Mouse (Mus musculus): ENCODE measurements around the gene Fbxo34. TPM values are rescaled to one million over a fixed set of nuclear protein-coding genes. Genes with fewer than 3 reads are reported as not detected.

Gene Fbxo34
- polyA plus RNA-seq, 1 experiment from 2014 or later = 26.4 TPM

DNA sequence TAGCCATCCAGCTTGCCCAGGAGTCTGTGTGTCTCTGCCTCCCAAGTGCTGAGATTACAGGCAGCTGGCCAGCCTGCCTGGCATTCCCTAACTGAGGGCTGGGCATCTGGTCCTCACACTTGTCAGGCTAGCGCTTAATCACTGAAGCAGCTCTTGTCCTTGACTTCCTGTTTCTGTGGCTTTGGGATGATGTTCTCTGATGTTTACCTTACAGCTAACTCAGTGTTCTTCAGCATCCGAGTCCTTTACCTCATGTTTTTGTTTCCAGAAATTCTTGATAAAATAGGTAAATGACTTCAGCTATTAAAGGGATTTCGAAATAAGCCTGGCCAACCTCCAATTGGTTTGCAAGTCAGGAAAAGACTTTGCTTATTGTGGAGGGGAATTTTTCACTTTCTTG is 53.8 kb downstream of the Fbxo34 start:
- Histone ChIP-seq H3K9me3 (no peaks in the 10 kb centered on the region), H3K4me2 (replicated peaks) (no peak overlapping the region), H3K4me3 (no peak overlapping the region), H3K9ac (replicated peaks) (no peak overlapping the region), H3K27me3 (no peaks in the 10 kb centered on the region), H3K4me1 (no peaks in the 10 kb centered on the region), H3K36me3 (no peaks in the 10 kb centered on the region; the same call in 1 of the 2 replicates), H3K27ac (replicated peaks) (no peak overlapping the region)
- 96% methylated on average over 3 of the region's 3 CpGs for WGBS
- no peak for ATAC-seq (ENCODE audit: low FRiP score, low read depth)

DNA sequence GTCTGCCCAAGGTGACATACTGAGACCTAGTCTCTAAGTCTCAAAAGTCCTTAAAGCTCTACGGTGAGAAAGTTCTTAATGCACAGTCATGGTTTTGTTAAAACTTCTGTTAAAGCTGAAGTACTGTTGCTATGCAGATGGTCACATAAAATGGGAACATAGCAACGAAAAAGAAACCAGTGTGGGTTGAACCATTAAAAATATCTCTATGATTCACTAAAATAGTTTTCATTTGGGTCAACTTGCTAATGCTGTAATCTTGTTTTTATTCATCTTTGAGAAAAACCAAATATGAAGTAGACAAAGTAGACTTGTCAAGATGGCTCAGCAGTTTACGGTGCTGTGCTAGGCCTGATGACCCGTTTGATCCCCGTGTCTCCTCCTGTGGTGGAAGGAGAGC is 56.5 kb downstream of the Fbxo34 start:
- Histone ChIP-seq H3K4me3 (no peak overlapping the region), H3K36me3 (no peaks in the 10 kb centered on the region; the same call in 1 of the 2 replicates), H3K4me1 (no peaks in the 10 kb centered on the region), H3K9me3 (no peaks in the 10 kb centered on the region), H3K9ac (replicated peaks) (no peak overlapping the region), H3K27me3 (no peaks in the 10 kb centered on the region), H3K27ac (replicated peaks) (no peak overlapping the region), H3K4me2 (replicated peaks) (no peak overlapping the region)
- ATAC-seq (ENCODE audit: low FRiP score, low read depth) = no peak
- 94% methylated on average over 5 of the region's 5 CpGs for WGBS

- ATAC-seq (ENCODE audit: low FRiP score, low read depth) = no peak
- Histone ChIP-seq H3K27me3 (no peaks in the 10 kb centered on the region), H3K4me2 (replicated peaks) (no peak overlapping the region), H3K4me1 (no peaks in the 10 kb centered on the region), H3K9me3 (no peaks in the 10 kb centered on the region), H3K4me3 (no peak overlapping the region), H3K9ac (replicated peaks) (no peak overlapping the region), H3K36me3 (no peaks in the 10 kb centered on the region; the same call in 1 of the 2 replicates), H3K27ac (replicated peaks) (no peak overlapping the region)
Observed at GRCm38 (mm10) chr14:47508035-47508434, 57.8 kb downstream of the Fbxo34 start.

DNA sequence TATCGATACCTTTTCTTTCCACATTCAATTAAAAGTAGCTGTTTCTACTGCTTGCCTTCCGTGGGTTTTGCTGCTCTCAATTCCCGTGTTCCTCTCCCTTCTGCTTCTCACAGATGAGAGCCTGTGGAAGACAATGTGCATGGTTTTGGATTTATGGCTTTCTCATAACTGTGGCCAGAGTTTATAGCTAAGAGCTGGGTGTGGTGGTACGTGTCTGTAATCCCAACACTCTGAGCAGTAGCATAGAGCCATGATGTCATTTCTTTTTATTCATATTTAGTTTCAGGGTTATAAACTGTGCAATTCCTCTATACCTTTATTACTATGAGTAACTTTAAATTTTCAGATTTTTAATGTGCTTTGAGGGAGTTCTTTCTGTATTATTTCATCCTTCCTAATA is 60.0 kb downstream of the Fbxo34 start:
- H3K27ac ChIP-seq (replicated peaks) = no peak overlapping the region
- WGBS = 94% methylated on average over 4 of the region's 4 CpGs
- H3K36me3 ChIP-seq = no peaks in the 10 kb centered on the region
- no peak overlapping the region for H3K4me2 ChIP-seq (replicated peaks)
- no peak for ATAC-seq (ENCODE audit: low FRiP score, low read depth)
- H3K4me1 ChIP-seq = no peaks in the 10 kb centered on the region
- H3K4me3 ChIP-seq = no peak overlapping the region
- no peaks in the 10 kb centered on the region for H3K9me3 ChIP-seq
- H3K27me3 ChIP-seq = no peaks in the 10 kb centered on the region
- H3K9ac ChIP-seq (replicated peaks) = no peak overlapping the region

GRCm38 (mm10) chr14:47513606-47514005 is 63.4 kb downstream of the Fbxo34 start:
- H3K27ac ChIP-seq (replicated peaks) = no peak overlapping the region
- 88% methylated on average over 3 of the region's 3 CpGs for WGBS
- no peaks in the 10 kb centered on the region for H3K27me3 ChIP-seq
- H3K9me3 ChIP-seq = no peaks in the 10 kb centered on the region
- no peak overlapping the region for H3K4me3 ChIP-seq
- no peaks in the 10 kb centered on the region for H3K36me3 ChIP-seq
- no peak overlapping the region for H3K9ac ChIP-seq (replicated peaks)
- ATAC-seq (ENCODE audit: low FRiP score, low read depth) = no peak
- no peak overlapping the region for H3K4me2 ChIP-seq (replicated peaks)
- no peaks in the 10 kb centered on the region for H3K4me1 ChIP-seq

GRCm38 (mm10) chr14:47514816-47515453 is 64.7 kb downstream of the Fbxo34 start:
- no peak for ATAC-seq (ENCODE audit: low FRiP score, low read depth)
- Histone ChIP-seq H3K4me2 (replicated peaks) (no peak overlapping the region), H3K9me3 (no peaks in the 10 kb centered on the region), H3K27me3 (no peaks in the 10 kb centered on the region), H3K4me3 (no peak overlapping the region), H3K27ac (replicated peaks) (no peak overlapping the region), H3K36me3 (no peaks in the 10 kb centered on the region), H3K9ac (replicated peaks) (no peak overlapping the region), H3K4me1 (no peaks in the 10 kb centered on the region)
- WGBS = 76% methylated on average over 7 of the region's 7 CpGs

DNA sequence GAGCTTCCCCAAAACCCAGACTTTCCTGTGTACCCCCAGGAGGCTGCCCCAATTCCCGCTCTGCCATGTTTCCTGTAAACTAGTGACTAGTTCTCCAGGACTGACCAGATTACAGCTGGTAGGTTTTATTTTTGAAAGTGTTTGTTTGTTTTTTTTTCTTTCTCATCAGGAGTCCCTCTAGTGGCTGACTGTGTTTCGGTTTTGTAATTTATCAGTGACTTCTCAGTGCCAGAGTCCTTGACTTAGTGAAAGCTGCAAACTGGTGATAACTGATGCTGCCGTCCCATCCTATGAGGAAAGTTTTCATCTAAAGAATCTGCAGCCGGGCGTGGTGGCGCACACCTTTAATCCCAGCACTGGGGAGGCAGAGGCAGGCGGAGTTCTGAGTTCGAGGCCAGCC is 65.4 kb downstream of the Fbxo34 start:
- Histone ChIP-seq H3K27me3 (no peaks in the 10 kb centered on the region), H3K4me2 (replicated peaks) (no peak overlapping the region), H3K4me3 (no peak overlapping the region), H3K9me3 (no peaks in the 10 kb centered on the region), H3K9ac (replicated peaks) (no peak overlapping the region), H3K4me1 (no peaks in the 10 kb centered on the region), H3K36me3 (no peaks in the 10 kb centered on the region), H3K27ac (replicated peaks) (no peak overlapping the region)
- no peak for ATAC-seq (ENCODE audit: low FRiP score, low read depth)
- WGBS = 91% methylated on average over 8 of the region's 8 CpGs

- Histone ChIP-seq H3K27ac (replicated peaks) (no peak overlapping the region), H3K9ac (replicated peaks) (no peak overlapping the region), H3K9me3 (no peaks in the 10 kb centered on the region), H3K4me1 (no peaks in the 10 kb centered on the region), H3K4me2 (replicated peaks) (no peak overlapping the region), H3K27me3 (no peaks in the 10 kb centered on the region), H3K36me3 (no peaks in the 10 kb centered on the region), H3K4me3 (no peak overlapping the region)
- ATAC-seq (ENCODE audit: low FRiP score, low read depth) = no peak
- 92% methylated on average over 6 of the region's 6 CpGs for WGBS
Observed at GRCm38 (mm10) chr14:47516755-47517154, 66.5 kb downstream of the Fbxo34 start.

- no peak overlapping the region for H3K9ac ChIP-seq (replicated peaks)
- no peaks in the 10 kb centered on the region for H3K4me1 ChIP-seq
- no peak for ATAC-seq (ENCODE audit: low FRiP score, low read depth)
- no peak overlapping the region for H3K4me3 ChIP-seq
- H3K9me3 ChIP-seq = no peaks in the 10 kb centered on the region
- H3K27me3 ChIP-seq = no peaks in the 10 kb centered on the region
- no peak overlapping the region for H3K27ac ChIP-seq (replicated peaks)
- H3K36me3 ChIP-seq = no peaks in the 10 kb centered on the region
- WGBS = 92% methylated on average over 6 of the region's 6 CpGs
- H3K4me2 ChIP-seq (replicated peaks) = no peak overlapping the region
Observed at GRCm38 (mm10) chr14:47518619-47519018, 68.4 kb downstream of the Fbxo34 start.

- no peaks in the 10 kb centered on the region for H3K27me3 ChIP-seq
- no peaks in the 10 kb centered on the region for H3K36me3 ChIP-seq
- no peak overlapping the region for H3K4me3 ChIP-seq
- H3K27ac ChIP-seq (replicated peaks) = no peak overlapping the region
- H3K4me1 ChIP-seq = no peaks in the 10 kb centered on the region
- H3K4me2 ChIP-seq (replicated peaks) = no peak overlapping the region
- ATAC-seq (ENCODE audit: low FRiP score, low read depth) = no peak
- no peak overlapping the region for H3K9ac ChIP-seq (replicated peaks)
- WGBS = 85% methylated on average over 13 of the region's 13 CpGs
- H3K9me3 ChIP-seq = no peaks in the 10 kb centered on the region
Observed at GRCm38 (mm10) chr14:47520751-47521449, 70.7 kb downstream of the Fbxo34 start.

DNA sequence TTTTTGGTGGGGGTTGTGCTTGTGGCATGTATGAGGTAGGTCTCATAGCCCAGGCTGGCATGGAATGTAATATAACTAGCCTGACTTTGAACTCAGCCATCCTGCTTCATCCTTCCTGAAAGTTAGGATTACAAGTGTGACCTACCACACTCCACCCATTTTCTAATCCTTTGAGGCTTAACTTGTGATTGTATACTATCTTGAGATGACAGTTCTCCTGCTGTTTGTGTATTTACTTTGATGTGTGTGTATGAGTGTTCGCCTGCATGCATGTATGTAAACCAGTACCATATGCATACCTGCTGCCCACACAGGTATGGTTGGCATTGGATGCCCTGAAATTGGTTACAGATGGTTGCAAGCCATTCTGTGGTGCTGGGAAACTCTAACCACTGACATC is 71.4 kb downstream of the Fbxo34 start:
- H3K9me3 ChIP-seq = no peaks in the 10 kb centered on the region
- ATAC-seq (ENCODE audit: low FRiP score, low read depth) = no peak
- H3K4me1 ChIP-seq = no peaks in the 10 kb centered on the region
- H3K27ac ChIP-seq (replicated peaks) = no peak overlapping the region
- H3K4me2 ChIP-seq (replicated peaks) = no peak overlapping the region
- no peak overlapping the region for H3K9ac ChIP-seq (replicated peaks)
- 96% methylated on average over 1 of the region's 1 CpGs for WGBS
- no peaks in the 10 kb centered on the region for H3K36me3 ChIP-seq
- H3K4me3 ChIP-seq = no peak overlapping the region
- no peaks in the 10 kb centered on the region for H3K27me3 ChIP-seq

DNA sequence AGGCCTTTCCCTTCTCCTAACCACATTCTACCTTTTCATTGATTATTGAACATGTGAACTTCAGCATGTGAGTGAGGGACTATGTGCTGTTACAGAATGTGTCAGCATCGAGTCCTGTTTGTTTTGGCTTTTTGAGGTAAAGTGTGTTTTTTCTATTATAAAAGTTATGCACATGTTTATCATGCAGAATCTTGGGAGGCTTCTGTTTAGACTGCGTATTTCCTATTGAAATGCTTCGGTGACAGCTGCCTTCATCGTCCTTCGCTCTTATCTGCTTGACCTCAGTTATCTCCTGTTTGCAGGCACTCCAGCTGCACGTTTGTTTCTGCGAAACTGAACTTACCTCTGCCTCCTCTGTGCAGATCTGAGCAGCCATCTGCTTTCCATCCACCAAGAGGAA is 72.1 kb downstream of the Fbxo34 start:
- H3K36me3 ChIP-seq = no peaks in the 10 kb centered on the region
- no peak overlapping the region for H3K27ac ChIP-seq (replicated peaks)
- no peaks in the 10 kb centered on the region for H3K9me3 ChIP-seq
- no peaks in the 10 kb centered on the region for H3K4me1 ChIP-seq
- no peak overlapping the region for H3K4me2 ChIP-seq (replicated peaks)
- WGBS = 87% methylated on average over 7 of the region's 7 CpGs
- H3K27me3 ChIP-seq = no peaks in the 10 kb centered on the region
- no peak overlapping the region for H3K4me3 ChIP-seq
- no peak overlapping the region for H3K9ac ChIP-seq (replicated peaks)
- no peak for ATAC-seq (ENCODE audit: low FRiP score, low read depth)

GRCm38 (mm10) chr14:47525374-47525773 is 75.2 kb downstream of the Fbxo34 start:
- Histone ChIP-seq H3K4me1 (no peaks in the 10 kb centered on the region), H3K4me2 (replicated peaks) (no peak overlapping the region), H3K36me3 (peaks cover 1% of the 10 kb centered on the region; the same call in 1 of the 2 replicates), H3K9me3 (no peaks in the 10 kb centered on the region), H3K4me3 (no peak overlapping the region), H3K9ac (replicated peaks) (no peak overlapping the region), H3K27me3 (no peaks in the 10 kb centered on the region), H3K27ac (replicated peaks) (no peak overlapping the region)
- ATAC-seq (ENCODE audit: low FRiP score, low read depth) = no peak
- WGBS = 83% methylated on average over 8 of the region's 8 CpGs

All from midbrain, embryonic 12.5 days (tissue).